Mouse (Mus musculus): ENCODE data around the gene Zswim3. TPM values are rescaled to one million over a fixed set of nuclear protein-coding genes. Genes with fewer than 3 reads are reported as not detected.

The Zswim3 gene
- total and polyA plus RNA-seq, 3 experiments, result 4.7 to 5.9 TPM; not detected in 1

DNA sequence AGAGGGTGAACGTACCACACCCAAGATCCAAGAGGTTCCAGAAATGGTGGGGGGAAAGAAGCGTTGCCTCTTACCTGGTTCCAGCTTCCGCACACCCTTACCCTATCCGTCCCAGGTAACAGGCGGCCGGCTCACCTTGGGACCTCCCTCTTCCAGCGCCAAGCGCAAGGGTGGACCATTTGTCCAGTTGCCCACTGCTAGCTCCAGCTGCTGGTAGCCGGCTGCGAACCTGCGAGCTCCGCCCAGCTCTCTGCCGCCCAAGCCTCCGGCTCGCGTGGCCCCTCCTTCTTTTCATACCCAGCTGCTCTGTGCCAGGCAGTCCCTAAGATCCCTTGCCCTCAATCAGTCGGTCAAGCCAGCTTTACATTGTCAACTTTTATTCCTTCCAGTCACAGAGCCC, 28.1 kb upstream of the Zswim3 start:
- H3K9me3 ChIP-seq (replicated peaks; ENCODE audit: insufficient read depth, low read length), result no peaks in the 10 kb centered on the region
- DNase-seq (ENCODE audit: low read depth, low spot score), result no peak
- no peak for TF ChIP-seq MAX (IDR thresholded peaks at IDR 0.05; ENCODE audit: low read length)
- no peak for TF ChIP-seq ETS1 (IDR thresholded peaks at IDR 0.05; ENCODE audit: low read depth, low read length)
- no peak for TF ChIP-seq MEF2A (IDR thresholded peaks at IDR 0.05; ENCODE audit: extremely low read depth, insufficient replicate concordance, low read depth, low read length, poor library complexity, severe bottlenecking)
- TF ChIP-seq RCOR1 (IDR thresholded peaks at IDR 0.05; ENCODE audit: low read depth, low read length), result no peak
- no peak for TF ChIP-seq USF1 (IDR thresholded peaks at IDR 0.05; ENCODE audit: low read depth, low read length)
- TF ChIP-seq CHD2 (IDR thresholded peaks at IDR 0.05; ENCODE audit: low read length), result no peak
- TF ChIP-seq MXI1 (IDR thresholded peaks at IDR 0.05; ENCODE audit: low read depth, low read length), result no peak
- TF ChIP-seq MYC (IDR thresholded peaks at IDR 0.05; ENCODE audit: low read depth, low read length), result no peak
- no peak for TF ChIP-seq SMC3 (IDR thresholded peaks at IDR 0.05; ENCODE audit: low read depth, low read length)
- TF ChIP-seq USF2 (IDR thresholded peaks at IDR 0.05; ENCODE audit: borderline replicate concordance in 1 of 2, insufficient read depth in 1 of 2, low read depth in 1 of 2, low read length in 2 of 2), result no peak
- peaks cover 0 to 15% of the 10 kb centered on the region in 2 experiments; a peak in 2 of 4 replicates for H3K36me3 ChIP-seq (ENCODE audit: control insufficient read depth in 1 of 2, insufficient read depth in 2 of 2, low read length in 2 of 2)
- H3K4me3 ChIP-seq (ENCODE audit: control insufficient read depth in 1 of 2, insufficient read depth in 1 of 2, low read depth in 2 of 2, low read length in 2 of 2), result no peak overlapping the region
- no peaks in the 10 kb centered on the region for H3K27me3 ChIP-seq (ENCODE audit: control insufficient read depth in 1 of 2, insufficient read depth in 2 of 2, low read length in 2 of 2)
- H3K27ac ChIP-seq (ENCODE audit: control insufficient read depth, low read depth, low read length), result no peak overlapping the region
- no peak overlapping the region for H3K9ac ChIP-seq (ENCODE audit: control insufficient read depth, low read depth, low read length, poor library complexity, severe bottlenecking)
- peaks cover 0 to 17% of the 10 kb centered on the region in 2 experiments; a peak in 3 of 4 replicates for H3K4me1 ChIP-seq (ENCODE audit: control insufficient read depth in 1 of 2, insufficient read depth in 2 of 2, low read length in 2 of 2)
- H3K79me2 ChIP-seq (ENCODE audit: control insufficient read depth, insufficient read depth, low read length, poor library complexity), result peaks cover 2% of the 10 kb centered on the region; the same call in 1 of the 2 replicates

DNA sequence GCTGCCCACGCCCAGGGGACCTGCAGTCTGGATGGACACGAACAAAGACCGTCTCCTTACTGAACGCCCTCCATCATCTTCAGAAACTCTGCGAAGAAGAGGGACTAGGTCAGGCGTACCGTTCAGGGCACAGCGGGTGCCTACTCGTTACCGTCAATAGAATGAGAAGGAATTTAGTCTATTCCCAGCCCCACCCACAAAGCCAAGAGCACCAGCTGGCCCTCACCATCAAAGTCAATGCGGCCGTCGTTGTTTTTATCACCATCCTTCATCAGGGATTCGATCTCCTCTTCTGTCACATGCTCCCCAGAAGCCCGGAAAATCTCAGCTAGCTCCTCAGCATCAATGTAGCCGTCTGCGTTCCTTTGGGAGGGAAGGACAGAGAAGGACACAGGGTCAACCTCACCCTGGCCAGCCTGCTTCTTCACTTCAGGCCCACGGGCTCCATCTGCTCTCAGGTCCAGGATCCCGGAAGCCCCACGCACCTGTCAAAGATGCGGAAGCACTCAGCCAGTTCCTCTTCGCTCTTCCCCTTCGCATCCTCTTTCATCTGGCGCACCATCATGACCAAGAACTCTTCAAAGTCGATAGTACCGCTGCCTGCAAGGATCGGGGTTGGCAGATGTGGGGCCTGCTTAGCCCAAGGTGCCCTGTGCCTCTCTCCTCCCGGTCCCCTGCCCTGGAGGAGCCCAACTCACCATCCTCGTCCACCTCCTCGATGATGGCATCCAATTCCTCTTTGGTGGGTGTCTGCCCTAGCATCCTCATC, 27.5 kb upstream of the Zswim3 start:
- Histone ChIP-seq H3K27ac (ENCODE audit: control insufficient read depth, low read depth, low read length) (no peak overlapping the region), H3K9ac (ENCODE audit: control insufficient read depth, low read depth, low read length, poor library complexity, severe bottlenecking) (no peak overlapping the region), H3K79me2 (ENCODE audit: control insufficient read depth, insufficient read depth, low read length, poor library complexity) (no peaks in the 10 kb centered on the region), H3K9me3 (replicated peaks; ENCODE audit: insufficient read depth, low read length) (no peaks in the 10 kb centered on the region), H3K4me1 (ENCODE audit: control insufficient read depth in 1 of 2, insufficient read depth in 2 of 2, low read length in 2 of 2) (peaks cover 0 to 11% of the 10 kb centered on the region in 2 experiments; a peak in 3 of 4 replicates), H3K4me3 (ENCODE audit: control insufficient read depth in 1 of 2, insufficient read depth in 1 of 2, low read depth in 2 of 2, low read length in 2 of 2) (no peak overlapping the region), H3K27me3 (ENCODE audit: control insufficient read depth in 1 of 2, insufficient read depth in 2 of 2, low read length in 2 of 2) (no peaks in the 10 kb centered on the region), H3K36me3 (ENCODE audit: control insufficient read depth in 1 of 2, insufficient read depth in 2 of 2, low read length in 2 of 2) (peaks cover 0 to 10% of the 10 kb centered on the region in 2 experiments; a peak in 2 of 4 replicates)
- TF ChIP-seq RCOR1 (IDR thresholded peaks at IDR 0.05; ENCODE audit: low read depth, low read length) (no peak), MAX (IDR thresholded peaks at IDR 0.05; ENCODE audit: low read length) (no peak), NRF1 (IDR thresholded peaks at IDR 0.05; ENCODE audit: insufficient read depth, low read depth, low read length, poor library complexity, severe bottlenecking) (no peak), EP300 (IDR thresholded peaks at IDR 0.05; ENCODE audit: low read depth in 1 of 2, low read length in 2 of 2) (no peak), E2F4 (IDR thresholded peaks at IDR 0.05; ENCODE audit: borderline replicate concordance, low read depth, low read length) (no peak), ZNF384 (IDR thresholded peaks at IDR 0.05; ENCODE audit: low read depth, low read length) (no peak), MYB (IDR thresholded peaks at IDR 0.05; ENCODE audit: low read depth, low read length) (no peak), NELFE (IDR thresholded peaks at IDR 0.05; ENCODE audit: low read depth, low read length) (no peak), HCFC1 (IDR thresholded peaks at IDR 0.05; ENCODE audit: low read depth, low read length) (no peak), USF2 (IDR thresholded peaks at IDR 0.05; ENCODE audit: borderline replicate concordance in 1 of 2, insufficient read depth in 1 of 2, low read depth in 1 of 2, low read length in 2 of 2) (no peak), POLR2AphosphoS5 (IDR thresholded peaks at IDR 0.05; ENCODE audit: borderline replicate concordance, low read depth, low read length) (no peak), CHD2 (IDR thresholded peaks at IDR 0.05; ENCODE audit: low read length) (no peak), CTCF (IDR thresholded peaks at IDR 0.05 in 2 of 3, conservative IDR thresholded peaks at IDR 0.05 in 1 of 3; ENCODE audit: control insufficient read depth in 1 of 3, insufficient read depth in 1 of 3, low read depth in 2 of 3, low read length in 3 of 3, poor library complexity in 1 of 3, severe bottlenecking in 1 of 3) (no peak), TAL1 (IDR thresholded peaks at IDR 0.05; ENCODE audit: low read length) (no peak), RAD21 (IDR thresholded peaks at IDR 0.05; ENCODE audit: low read depth, low read length) (no peak)
- no peak for DNase-seq (ENCODE audit: low read depth, low spot score)

All from MEL (cell line).